Mouse (Mus musculus) myocyte (in vitro differentiated cells): Measurements from ENCODE around the gene Kat8.

Experiments
- MYOD1 ChIP-seq, 3 experiments: IDR thresholded peaks; one replicate each; pipeline ENCODE4 v1.6.1; 2011; ENCODE audit warnings: control low read depth in 2 of 3, low read depth in 2 of 3, mild to moderate bottlenecking in 2 of 3, moderate library complexity in 1 of 3; ENCODE audit not compliant: insufficient read length in 2 of 3, control insufficient read depth in 1 of 3
- POLR2A ChIP-seq: IDR thresholded peaks from one replicate; pipeline ENCODE4 v1.6.1; 2011; ENCODE audit warnings: low read depth, mild to moderate bottlenecking, control low read depth, moderate library complexity; ENCODE audit not compliant: insufficient read length
- REST ChIP-seq: IDR thresholded peaks from one replicate; pipeline ENCODE4 v1.6.1; 2011; ENCODE audit warnings: mild to moderate bottlenecking, control low read depth, moderate library complexity; ENCODE audit not compliant: insufficient read depth, insufficient read length

DNA sequence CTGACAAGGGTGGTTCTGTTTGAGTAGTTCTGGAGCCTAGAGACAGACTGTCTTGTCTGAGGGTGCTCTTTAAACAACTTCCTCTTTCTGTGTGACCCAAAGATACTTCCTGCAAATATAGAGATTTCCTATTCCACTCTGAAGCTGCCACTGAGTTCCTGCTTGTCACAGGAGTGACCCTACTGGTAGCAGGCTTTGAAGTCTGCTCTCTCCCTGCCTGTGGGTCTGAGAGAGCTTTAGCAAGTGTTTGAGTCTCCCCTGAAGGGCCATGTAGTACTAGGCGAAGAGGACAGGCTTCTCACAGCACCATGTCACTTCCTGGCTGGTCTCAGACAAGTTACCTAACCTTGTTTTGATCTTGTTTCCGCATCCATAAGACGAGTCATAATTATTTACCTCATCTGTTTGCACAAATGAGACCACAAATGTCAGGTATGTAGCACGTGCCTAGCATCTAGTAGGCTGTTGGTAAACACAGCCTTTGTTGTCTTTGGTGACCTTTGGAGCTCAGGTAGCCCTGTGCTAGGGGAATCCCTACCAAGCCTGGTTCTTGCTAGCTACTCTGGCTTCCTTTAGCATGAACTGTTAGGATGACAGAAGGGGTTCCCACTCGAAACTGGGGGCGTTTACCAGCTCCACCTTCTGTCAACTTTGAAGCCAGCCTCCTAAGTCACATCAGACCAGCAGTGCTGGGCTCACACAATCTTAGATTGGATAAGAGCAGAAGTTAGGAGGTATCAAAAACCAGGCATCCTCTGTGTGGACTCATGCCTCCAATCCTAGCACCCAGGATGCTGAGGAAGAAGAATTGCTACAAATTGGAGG lies 10.3 kb downstream of the Kat8 start:
- TF ChIP-seq MYOD1 (IDR thresholded peaks at IDR 0.05; ENCODE audit: control insufficient read depth in 1 of 3, insufficient read length in 2 of 3, low read depth in 2 of 3) (no peak), POLR2A (no peak), REST (no peak)
